Mouse (Mus musculus): ENCODE results near the gene Senp8.
A peak's percentile ranks its signal among the peaks of the same experiment; 100 is the strongest.
"Not testable (repeated sequence)": the region's sequence is repeated elsewhere in the genome, so short reads cannot be mapped to it uniquely, and the experiment has no call there.

The Senp8 gene

DNA sequence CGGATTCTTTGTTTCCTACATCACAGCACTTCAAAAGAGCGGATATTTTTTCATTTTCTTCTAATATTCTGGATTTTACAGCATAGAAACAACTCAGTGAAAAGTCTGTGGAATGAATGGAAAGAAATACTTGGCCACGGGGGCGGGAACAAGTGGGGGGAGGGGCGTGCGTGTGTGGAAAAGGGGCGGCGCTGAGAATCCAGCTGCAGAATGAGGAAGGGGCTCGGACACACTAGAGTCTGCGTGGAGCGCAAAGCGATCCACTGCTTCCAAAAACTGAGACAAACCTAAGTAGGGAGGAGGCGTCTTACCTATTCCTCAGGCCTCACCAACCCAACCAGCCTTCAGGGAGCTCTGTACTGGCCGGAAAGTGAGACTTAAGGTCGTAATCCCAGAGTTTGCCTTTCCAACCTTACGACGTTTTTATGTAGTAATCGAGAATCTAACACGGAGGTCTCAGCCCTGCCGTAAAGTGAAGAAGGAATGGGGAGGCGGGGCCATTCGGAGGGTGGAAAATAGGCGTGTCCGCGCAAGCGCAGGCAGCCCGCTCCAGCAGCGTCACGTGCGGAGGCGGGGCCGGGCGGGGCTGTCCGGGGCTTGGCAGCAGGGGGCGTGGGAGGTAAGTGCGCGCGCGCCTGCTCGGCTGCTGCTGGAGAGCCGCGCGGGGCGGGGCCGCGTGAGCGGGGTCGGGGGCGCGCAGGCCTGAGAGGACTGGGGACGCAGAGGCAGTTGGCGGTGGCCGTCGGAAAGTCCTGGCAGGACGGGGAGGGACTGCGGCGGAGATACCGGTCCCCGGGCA, at the start of gene Senp8, which contains the start of gene Myo9a:
Senp8 (minus strand) TSS at position 444 of the 799 bp plus-strand sequence.
Myo9a (plus strand) TSS at position 630 of the 799 bp plus-strand sequence.
- DNase-seq: peak; percentile 99 to 100

DNA sequence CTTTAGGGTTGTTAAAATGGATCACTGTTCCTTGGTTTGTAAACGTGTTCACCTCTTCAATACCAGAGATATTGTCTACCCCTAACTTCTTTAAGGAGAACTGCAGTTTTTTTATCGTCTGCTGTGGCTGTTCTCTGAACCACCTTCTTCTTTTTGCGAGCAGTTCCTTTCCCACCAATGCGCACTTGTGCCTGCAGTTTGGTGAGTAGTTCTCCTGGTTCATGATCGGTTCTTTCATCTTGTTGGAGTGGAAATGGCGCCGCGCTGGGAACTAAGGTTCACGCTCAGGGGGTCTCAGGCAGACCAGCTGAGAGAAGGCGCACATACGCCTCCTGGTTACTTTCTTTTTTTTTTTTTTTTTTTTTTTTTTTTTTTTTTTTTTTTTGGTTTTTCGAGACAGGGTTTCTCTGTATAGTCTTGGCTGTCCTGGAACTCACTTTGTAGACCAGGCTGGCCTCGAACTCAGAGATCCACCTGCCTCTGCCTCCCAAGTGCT, 16.5 kb upstream of the Senp8 start:
- not testable (repeated sequence) for DNase-seq

- no peak for DNase-seq
These were observed 10.0 kb upstream of the Senp8 start for GRCm38 (mm10) chr9:59760515-59760914.

GRCm38 (mm10) chr9:59757016-59757415, 6.5 kb upstream of the Senp8 start:
- not testable (repeated sequence) for DNase-seq

GRCm38 (mm10) chr9:59755199-59755598, 4.7 kb upstream of the Senp8 start:
- no peak for DNase-seq

- no peak for DNase-seq
These were observed 1.5 kb upstream of the Senp8 start for GRCm38 (mm10) chr9:59751966-59752365.

GRCm38 (mm10) chr9:59751066-59751581, 614 bp upstream of the Senp8 start:
- peak; percentile 81 to 82 for DNase-seq

DNA sequence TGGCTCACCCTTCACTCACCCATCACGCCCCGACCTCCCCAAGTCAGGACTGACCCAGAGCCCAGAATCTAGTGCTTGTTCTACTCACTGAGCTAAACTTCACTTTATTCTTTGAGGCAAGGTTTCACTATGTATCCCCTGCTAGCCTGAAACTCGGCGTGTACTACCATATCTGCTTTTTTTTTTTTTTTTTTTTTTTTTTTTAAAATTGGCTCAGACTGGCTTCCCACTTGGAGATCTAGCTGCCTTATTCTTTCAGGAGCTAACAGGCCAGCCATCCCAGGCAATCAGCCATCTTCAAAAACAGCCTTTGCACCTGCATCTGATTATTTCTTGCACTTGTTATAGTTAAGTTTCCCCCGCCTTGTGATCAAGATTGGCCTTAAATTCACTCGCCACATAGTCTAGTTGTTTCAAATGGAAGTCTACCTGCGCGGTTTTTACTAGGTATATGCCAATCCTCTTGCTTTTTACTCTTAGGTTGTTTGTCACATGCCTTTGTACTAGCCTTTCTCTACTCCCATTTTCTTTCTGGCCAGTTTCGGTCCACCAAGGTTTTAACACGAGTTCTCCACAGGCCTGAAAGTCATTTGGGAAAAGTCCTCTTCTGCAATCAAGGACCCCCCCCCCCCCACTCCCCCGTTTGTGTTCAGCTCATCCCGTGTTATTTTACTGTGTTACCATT, 787 bp downstream of the Senp8 start:
- DNase-seq: no peak

DNA sequence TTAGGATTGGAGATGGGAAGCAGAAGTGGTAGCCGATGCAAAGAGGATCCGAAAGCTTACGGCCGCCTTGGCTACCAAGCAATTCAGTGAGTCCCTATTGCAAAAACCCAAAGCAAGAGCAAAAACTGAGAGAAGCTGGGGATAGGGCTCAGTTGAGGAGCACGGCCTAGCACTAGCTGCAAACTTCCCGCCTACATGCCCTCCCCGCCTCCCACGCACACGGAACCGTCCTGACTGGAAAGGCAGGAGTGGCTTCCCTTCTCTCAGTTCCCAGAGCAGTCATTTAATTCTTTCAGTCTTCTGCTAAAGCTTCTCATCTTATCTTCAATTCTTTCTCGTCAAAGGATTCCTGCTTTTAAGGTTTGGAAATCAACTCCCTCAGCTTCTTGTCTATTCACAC, 1.5 kb downstream of the Senp8 start:
- no peak for DNase-seq

- DNase-seq: no peak
These were observed 2.1 kb downstream of the Senp8 start for GRCm38 (mm10) chr9:59748387-59748786.

GRCm38 (mm10) chr9:59743903-59744302, 6.6 kb downstream of the Senp8 start:
- DNase-seq: no peak

- DNase-seq: no peak
These were observed 9.9 kb downstream of the Senp8 start for GRCm38 (mm10) chr9:59740593-59740992.

DNA sequence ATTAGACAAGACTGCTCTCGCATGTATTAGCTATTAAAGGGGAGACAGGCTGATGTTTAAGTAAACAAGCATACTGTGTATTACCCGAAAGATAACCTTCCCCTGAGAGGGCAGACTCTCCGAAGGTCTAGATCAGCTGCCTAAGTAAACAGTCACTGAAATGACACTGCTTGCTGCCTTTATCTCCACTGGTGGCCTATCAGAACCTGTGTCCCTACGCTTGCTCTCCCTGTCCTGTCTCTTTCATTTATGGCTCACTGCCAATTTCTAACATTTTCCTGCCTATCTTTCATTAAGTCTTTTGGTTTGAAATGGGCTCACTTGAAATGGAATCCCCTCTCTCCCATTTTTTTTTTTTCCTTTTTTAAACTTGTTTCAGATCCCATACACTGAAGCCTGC, 15.1 kb downstream of the Senp8 start:
- DNase-seq: no peak

DNA sequence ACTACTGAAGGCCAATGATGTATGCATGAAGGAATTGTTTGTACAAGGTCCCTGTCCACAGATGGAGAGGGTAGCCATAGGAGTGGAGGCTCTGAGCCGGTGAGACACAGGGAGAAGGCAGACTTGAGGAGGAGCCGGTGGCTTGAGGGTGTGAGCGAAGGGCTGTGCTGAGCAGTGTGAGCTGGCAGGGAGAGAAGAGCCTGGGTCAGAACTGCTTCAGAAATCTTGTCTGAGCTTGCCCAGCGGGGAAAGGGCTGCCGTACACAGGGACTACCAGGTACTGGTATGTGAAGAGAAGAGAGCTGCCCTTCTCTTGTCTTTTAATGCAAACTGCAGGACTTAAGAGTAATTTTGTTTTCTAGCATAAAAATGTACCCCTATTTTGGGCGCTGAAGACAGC, 17.4 kb downstream of the Senp8 start:
- DNase-seq: no peak

DNA sequence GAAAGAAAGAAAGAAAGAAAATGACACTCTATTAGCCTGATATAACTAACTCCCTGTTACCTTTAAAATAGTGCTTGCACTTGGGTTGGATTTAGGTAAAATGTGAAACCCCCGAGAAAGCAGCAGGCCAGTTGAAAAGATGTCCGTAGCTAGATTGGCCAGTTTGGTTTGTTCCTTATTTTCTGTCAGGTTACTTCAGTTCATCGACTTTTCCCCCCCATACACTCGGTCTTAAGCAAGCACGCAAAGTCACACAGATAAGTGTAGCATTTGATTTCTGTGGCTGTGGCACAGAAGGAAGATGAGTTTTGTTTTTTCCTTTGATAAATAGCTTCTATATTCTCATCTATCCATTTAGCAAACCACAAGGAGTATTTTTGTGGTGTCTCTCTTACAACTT, 19.4 kb downstream of the Senp8 start:
- DNase-seq: no peak

DNA sequence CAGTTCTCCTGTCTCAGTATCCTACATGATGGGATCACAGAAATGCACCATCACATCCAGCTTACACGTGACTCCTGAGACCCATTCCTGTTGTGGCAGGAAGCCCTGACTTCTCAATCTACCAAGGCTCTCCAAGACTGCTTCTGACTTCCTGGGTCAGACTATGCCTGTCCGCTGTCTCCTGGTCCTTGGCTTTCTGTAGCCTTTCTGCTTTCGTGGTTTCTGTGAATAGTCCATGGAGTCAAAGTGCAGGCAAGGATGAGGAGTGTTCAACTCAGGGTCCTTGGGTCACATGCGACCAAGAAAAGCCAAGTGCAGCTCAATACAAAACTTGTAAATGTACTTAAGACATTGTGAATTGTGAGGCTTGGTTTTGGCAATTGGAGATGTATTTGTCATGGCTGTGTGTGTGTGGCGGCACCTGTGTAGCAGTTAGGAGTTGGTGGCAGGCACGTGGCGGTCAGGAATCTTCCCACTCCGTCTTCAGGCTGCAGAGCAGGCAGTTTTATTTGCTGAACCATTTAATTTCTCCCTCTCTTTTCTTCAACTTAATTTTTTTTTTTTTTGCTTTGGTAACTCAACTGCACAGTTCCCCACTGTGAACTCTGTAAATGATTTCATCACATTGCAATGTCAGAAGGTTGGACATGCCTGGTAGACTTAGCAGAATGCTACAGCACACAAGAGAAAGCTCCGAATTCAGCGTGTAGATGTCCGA, 22.8 kb downstream of the Senp8 start:
- DNase-seq: no peak

- no peak for DNase-seq
These were observed 25.0 kb downstream of the Senp8 start for GRCm38 (mm10) chr9:59725515-59725914.

- DNase-seq: no peak
These were observed 26.6 kb downstream of the Senp8 start for GRCm38 (mm10) chr9:59723791-59724442.

DNA sequence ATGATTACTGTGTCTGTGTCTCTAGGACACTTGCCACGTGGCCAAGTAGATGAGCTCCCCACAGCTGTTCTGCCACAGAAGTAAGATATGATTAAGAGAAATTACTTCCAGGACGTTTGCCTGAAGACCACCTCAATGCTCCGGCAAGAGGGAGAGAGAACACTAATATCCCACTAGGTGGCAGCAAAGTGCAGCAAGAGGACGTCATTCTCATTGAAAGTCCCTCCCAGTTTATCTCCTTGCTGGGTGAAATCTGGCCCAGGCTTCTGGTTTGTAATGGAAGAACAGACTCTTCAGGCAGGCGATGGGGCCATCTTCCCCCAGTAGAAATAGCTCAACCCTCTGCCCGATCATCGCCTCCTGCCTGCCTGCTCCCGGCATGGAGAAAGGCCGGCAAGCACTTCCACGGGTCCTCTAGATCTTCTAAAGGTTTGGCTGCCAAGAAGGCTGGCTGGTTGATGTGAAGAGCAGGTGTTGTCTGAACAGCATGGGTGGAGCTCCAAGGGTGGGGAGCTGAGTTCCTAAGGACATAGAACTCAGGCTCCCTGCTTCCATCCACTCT, 27.3 kb downstream of the Senp8 start:
- DNase-seq: peak; percentile 17 to 56

- DNase-seq: no peak
These were observed 29.4 kb downstream of the Senp8 start for GRCm38 (mm10) chr9:59721144-59721543.

DNA sequence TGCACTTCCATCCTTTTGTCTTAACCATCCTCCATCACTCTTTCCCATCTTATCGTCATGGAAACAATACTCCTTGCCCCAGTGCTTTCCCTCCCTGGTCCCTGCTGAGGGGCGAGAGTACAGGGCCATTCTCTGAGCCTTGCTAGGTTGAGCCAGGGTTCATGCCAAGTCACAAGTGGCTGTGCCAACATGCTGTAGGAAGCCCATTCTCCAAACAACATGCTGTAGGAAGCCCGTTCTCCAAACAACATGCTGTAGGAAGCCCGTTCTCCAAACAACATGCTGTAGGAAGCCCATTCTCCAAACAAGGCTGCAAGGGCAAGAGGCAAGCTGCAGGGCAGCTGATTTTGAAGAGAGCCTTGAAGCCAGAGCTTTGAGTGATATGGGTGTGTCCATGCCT, 32.3 kb downstream of the Senp8 start:
- no peak for DNase-seq

- DNase-seq: no peak
These were observed 34.1 kb downstream of the Senp8 start for GRCm38 (mm10) chr9:59716275-59716898.

All from spleen, adult 18-20 months (tissue).